Mouse (Mus musculus): ENCODE results near the gene Ipo5.

The Ipo5 gene

GRCm38 (mm10) chr14:120921805-120922204 lies 10.8 kb downstream of the Ipo5 start:
- DNase-seq (ENCODE audit: low read depth, low spot score) = no peak

DNA sequence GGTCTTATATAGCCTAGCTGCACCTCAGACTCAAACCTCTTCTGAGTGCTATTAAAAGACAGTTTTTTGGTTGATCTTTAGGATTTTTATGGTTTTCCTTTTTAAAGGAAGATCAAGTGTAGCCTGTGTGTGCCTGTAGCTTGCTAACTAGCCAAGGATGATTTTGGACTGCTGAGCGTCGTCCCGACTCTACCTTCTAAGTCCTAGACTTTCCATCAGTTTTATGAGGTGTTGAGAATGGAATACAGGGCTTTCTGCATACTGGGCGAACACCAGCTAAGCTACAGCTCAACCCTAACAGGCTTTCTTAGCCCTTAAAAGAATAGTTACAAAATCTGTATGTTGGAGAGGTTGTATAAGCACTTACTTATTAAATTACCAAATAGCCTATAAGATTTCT lies 13.0 kb downstream of the Ipo5 start:
- no peak for DNase-seq (ENCODE audit: low read depth, low spot score)

GRCm38 (mm10) chr14:120925731-120926585 lies 14.9 kb downstream of the Ipo5 start:
- no peak for DNase-seq (ENCODE audit: low read depth, low spot score)

- no peak for DNase-seq (ENCODE audit: low read depth, low spot score)
Observed at GRCm38 (mm10) chr14:120931236-120931635, 20.2 kb downstream of the Ipo5 start.

DNA sequence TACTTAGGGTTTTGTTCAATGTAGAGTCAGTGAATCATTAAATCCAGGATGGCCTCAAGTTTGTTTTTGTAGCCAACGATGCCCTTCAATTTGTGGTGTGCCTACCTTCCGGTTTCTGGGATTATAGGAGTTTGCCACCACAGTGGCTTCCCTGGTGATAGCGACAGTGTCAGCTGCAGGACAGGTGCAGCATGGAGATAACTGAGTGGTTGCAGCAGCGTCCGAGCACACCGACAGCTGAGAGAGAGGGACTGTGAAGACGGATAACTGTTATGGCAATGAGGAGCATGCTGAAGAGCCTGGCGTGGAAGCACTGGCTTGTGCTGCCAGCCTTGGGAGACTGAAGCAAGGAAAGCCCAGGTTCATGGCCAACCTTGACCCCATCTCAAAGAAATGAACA lies 22.6 kb downstream of the Ipo5 start:
- no peak for DNase-seq (ENCODE audit: low read depth, low spot score)

GRCm38 (mm10) chr14:120937102-120937501 lies 26.1 kb downstream of the Ipo5 start:
- DNase-seq (ENCODE audit: low read depth, low spot score) = no peak

GRCm38 (mm10) chr14:120942803-120943202 lies 31.8 kb downstream of the Ipo5 start:
- no peak for DNase-seq (ENCODE audit: low read depth, low spot score)

GRCm38 (mm10) chr14:120945146-120945545 lies 34.1 kb downstream of the Ipo5 start:
- no peak for DNase-seq (ENCODE audit: low read depth, low spot score)

DNA sequence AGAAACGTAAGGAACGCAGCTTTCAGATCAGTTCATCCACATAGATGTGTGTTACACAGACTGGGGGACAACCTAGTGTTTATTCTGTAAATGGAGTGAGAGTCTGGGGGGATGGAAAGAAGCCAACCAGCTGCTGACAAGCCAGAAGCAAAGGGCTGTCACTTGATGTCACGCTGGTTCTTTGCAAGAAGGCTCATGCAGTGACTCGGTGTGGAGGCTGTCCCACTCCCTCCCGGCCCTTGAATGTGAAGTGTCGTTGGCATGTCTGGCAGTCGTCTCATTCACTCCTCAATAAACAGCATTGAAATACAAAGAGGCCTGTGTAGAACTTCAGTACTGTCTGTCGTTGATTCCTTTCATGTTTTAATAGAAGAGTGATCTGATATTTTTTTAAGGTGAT lies 36.1 kb downstream of the Ipo5 start:
- no peak for DNase-seq (ENCODE audit: low read depth, low spot score)

GRCm38 (mm10) chr14:120949002-120949401 lies 38.0 kb downstream of the Ipo5 start:
- no peak for DNase-seq (ENCODE audit: low read depth, low spot score)

GRCm38 (mm10) chr14:120950068-120950467 lies 39.0 kb downstream of the Ipo5 start:
- DNase-seq (ENCODE audit: low read depth, low spot score) = no peak

DNA sequence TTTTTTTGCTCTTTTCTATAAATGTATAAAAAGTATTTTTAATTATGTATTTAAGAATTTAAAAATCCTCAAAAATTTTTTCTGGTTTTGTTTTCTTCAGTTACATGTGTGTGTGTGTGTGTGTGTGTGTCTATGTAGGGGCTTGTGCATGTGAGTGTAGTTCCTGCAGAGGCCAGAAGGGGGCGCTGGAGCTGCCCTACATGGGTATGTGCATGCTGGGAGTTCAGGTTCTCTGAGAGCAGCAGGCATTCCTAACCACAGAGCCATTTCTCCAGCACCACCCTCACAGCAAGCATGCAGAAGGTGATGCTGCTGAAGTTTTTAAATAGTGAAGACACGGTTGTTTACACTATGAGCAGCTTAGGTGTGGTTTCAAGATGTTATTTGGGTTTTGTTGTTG lies 41.4 kb downstream of the Ipo5 start:
- no peak for DNase-seq (ENCODE audit: low read depth, low spot score)

GRCm38 (mm10) chr14:120960551-120960950 lies 49.5 kb downstream of the Ipo5 start:
- no peak for DNase-seq (ENCODE audit: low read depth, low spot score)

- peak; percentile 16 for DNase-seq (ENCODE audit: low read depth, low spot score)
Observed at GRCm38 (mm10) chr14:120960991-120961390, 50.0 kb downstream of the Ipo5 start.

DNA sequence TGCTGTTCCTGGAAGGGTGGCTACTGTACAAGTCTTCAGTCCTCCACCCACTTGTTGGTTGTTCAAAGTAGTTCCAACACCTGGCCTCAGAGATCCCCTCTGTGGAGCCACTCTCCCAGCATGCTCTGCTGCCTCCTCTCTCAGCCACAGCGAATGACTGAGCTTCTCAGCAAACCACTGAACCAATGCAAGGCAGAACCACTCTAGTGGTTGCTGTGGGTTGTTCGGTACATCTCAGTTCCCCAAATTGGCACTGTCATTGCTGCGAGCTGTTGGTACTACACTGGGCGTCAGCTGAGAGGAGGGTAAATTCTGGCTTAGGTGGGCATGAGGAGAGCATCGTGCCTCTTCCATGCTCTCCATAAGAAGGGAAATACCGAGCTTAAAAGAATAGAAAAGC lies 56.0 kb downstream of the Ipo5 start:
- no peak for DNase-seq (ENCODE audit: low read depth, low spot score)

DNA sequence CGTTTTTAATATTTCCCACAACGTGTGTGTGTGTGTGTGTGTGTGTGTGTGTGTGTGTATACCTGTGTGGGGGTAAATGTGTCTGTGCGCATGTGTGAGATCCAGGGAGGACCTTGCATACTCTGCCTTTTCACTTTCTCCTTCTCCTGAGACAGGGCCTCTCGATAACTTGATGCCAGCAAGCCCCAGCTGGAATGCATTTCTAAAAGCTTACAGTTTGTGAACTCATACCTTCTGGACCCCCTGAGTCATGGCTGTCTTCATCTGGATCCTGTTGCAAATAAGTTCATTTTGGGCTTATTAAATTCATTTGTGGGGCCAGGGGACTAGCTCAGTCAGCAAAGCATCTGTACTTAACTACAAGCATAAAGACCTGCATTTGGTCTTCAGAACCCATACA lies 57.7 kb downstream of the Ipo5 start:
- no peak for DNase-seq (ENCODE audit: low read depth, low spot score)

DNA sequence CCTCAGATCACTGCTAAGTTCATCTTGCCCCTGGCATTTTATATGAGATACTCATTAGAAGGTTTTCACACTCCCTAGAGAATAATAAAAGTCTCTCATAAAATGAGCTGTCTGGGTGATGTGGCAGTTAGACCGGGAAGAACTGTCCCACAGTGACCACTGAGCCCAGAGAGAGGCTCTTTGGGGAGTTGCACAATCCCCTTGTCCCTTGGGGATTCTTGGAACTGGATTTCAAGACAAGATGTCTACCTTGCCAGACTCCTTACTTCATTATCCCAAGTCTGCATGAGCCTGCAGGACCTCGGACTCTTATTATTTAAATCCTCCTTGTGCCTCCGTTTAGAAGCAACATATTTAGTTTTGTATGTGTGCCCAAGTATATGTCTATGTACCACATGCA lies 58.6 kb downstream of the Ipo5 start:
- no peak for DNase-seq (ENCODE audit: low read depth, low spot score)

- DNase-seq (ENCODE audit: low read depth, low spot score) = no peak
Observed at GRCm38 (mm10) chr14:120970637-120971036, 59.6 kb downstream of the Ipo5 start.

GRCm38 (mm10) chr14:120971313-120971712 lies 60.3 kb downstream of the Ipo5 start:
- no peak for DNase-seq (ENCODE audit: low read depth, low spot score)

DNA sequence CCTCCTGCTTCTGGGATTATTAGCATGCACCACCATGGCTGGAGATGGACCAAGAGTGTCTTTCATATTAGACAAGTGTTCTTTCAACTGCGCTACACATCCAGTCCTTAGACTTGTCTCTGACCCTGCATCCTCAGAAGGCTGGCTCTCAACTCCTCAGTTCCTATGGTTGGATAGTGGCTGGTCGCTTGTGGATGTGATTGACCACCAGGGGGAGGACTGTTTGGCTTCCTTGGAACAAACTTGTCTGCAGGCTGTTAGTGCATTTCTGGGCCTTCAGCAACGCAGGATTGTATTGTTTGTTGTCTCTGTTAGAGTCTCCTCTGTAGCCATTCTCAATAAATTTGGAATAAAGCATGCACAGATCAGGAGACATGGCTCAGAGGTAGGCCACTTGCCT lies 68.5 kb downstream of the Ipo5 start:
- no peak for DNase-seq (ENCODE audit: low read depth, low spot score)

GRCm38 (mm10) chr14:120989126-120989525 lies 78.1 kb downstream of the Ipo5 start:
- no peak for DNase-seq (ENCODE audit: low read depth, low spot score)
